Mouse (Mus musculus): ENCODE data around the gene Rftn2.

DNA sequence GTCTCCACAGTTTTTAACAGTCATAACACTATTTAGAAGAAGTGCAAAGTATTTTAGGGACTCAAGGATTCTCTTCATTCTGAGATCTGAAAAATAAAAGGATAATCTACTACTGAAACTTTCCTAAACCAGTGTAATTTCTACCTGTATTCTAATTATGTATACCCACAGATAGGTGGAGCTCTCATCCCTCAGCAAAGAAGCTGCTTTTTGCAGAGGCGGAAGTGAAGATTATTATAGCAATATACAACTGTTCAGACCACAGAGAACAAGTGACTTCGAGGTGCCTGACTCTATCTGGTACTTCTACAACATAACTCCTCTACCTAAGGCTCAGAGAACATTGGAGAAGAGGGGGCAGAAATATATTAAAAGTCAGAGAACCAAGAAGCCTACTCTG is 38.9 kb upstream of the Rftn2 start:
- TF ChIP-seq POLR2A (IDR thresholded peaks at IDR 0.05; ENCODE audit: extremely low read depth, insufficient read depth, low read length) (no peak), CTCF (IDR thresholded peaks at IDR 0.05; ENCODE audit: extremely low read depth, insufficient read depth, low read length) (no peak)
